Mouse (Mus musculus): ENCODE data around the gene B3galnt2.

- TF ChIP-seq CTCF (IDR thresholded peaks at IDR 0.05; ENCODE audit: low read depth): no peak
- TF ChIP-seq EP300 (IDR thresholded peaks at IDR 0.05; ENCODE audit: low read depth): no peak
These were observed 84.6 kb downstream of the B3galnt2 start for GRCm38 (mm10) chr13:14038911-14039291.
